ENCODE assay signal across 9 mouse cellular contexts in genomic region chr15:99421676-99422075, GRCm38 (mm10). TPM values are rescaled to one million over a fixed set of nuclear protein-coding genes. Genes with fewer than 3 reads are reported as not detected.
DNase-seq lines count a peak whose midpoint lies in the region; ATAC-seq and TF ChIP-seq lines count a peak whose summit lies in the region.
"Had no signal": no experiment of that assay in that cellular context is flagged by ENCODE, and none has a peak within 500 bp of the region (broad histone marks: within the 10 kb centered on the region; RNA-seq: fewer than 3 reads in every experiment).

No protein-coding gene starts in this region.

- peak overlapping the region; percentile 86 for H3K27ac ChIP-seq in gastrocnemius, adult 2 months
- H3K27ac ChIP-seq in lung, embryonic 14.5 days (ENCODE audit: low read depth): peak overlapping the region; percentile 97
- H3K27ac ChIP-seq in hindbrain, embryonic 11.5 days (ENCODE audit: low read depth, low read length): peak overlapping the region; percentile 81

- no peak for TF ChIP-seq CTCF in gastrocnemius, adult 2 months (IDR thresholded peaks at IDR 0.05)
- TF ChIP-seq CTCF in lung, embryonic 14.5 days (IDR thresholded peaks at IDR 0.05; ENCODE audit: low read depth): no peak
- no peak for TF ChIP-seq CTCF in lung, adult 2 months (IDR thresholded peaks at IDR 0.05; ENCODE audit: insufficient read depth, low read length)

- H3K27me3 ChIP-seq in lung, embryonic 14.5 days (ENCODE audit: insufficient read depth, low read length): no peaks in the 10 kb centered on the region
- H3K27me3 ChIP-seq in hindbrain, embryonic 11.5 days (ENCODE audit: control insufficient read depth, insufficient read depth, low read length): no peaks in the 10 kb centered on the region
- H3K27me3 ChIP-seq in myocyte (ENCODE audit: control insufficient read depth, insufficient read depth, insufficient read length): no peaks in the 10 kb centered on the region

- no peak overlapping the region for H3K4me3 ChIP-seq in gastrocnemius, adult 2 months
- no peak overlapping the region for H3K4me3 ChIP-seq in lung, embryonic 14.5 days (ENCODE audit: low read depth, low read length)
- no peak overlapping the region for H3K4me3 ChIP-seq in lung, adult 2 months (replicated peaks; ENCODE audit: extremely low read depth, low read depth, low read length)
- H3K4me3 ChIP-seq in hindbrain, embryonic 11.5 days (ENCODE audit: low read depth, low read length): no peak overlapping the region
- no peak overlapping the region for H3K4me3 ChIP-seq in myocyte

- no peak for ATAC-seq in lung, embryonic 14.5 days (ENCODE audit: insufficient read depth)
- ATAC-seq in hindbrain, embryonic 11.5 days (ENCODE audit: low FRiP score): no peak

- intact Hi-C loops in gastrocnemius, adult 2 months (cut with DNase I): no loop called here
- intact Hi-C loops in gastrocnemius, postnatal 36 days (cut with DNase I): no loop called here
- intact Hi-C loops in left cerebral cortex, postnatal 4 days (cut with DNase I): no loop called here

- no peaks in the 10 kb centered on the region for H3K79me2 ChIP-seq in myocyte (ENCODE audit: control insufficient read depth, insufficient read depth)

- no peaks in the 10 kb centered on the region; the same call in 1 of the 2 replicates for H3K4me1 ChIP-seq in lung, embryonic 14.5 days (ENCODE audit: insufficient read depth)
- H3K4me1 ChIP-seq in lung, adult 2 months (ENCODE audit: control insufficient read depth, insufficient read depth, low read length): peaks cover 10% of the 10 kb centered on the region
- H3K4me1 ChIP-seq in hindbrain, embryonic 11.5 days (replicated peaks; ENCODE audit: control insufficient read depth, insufficient read depth, low read length): no peaks in the 10 kb centered on the region

- H3K4me2 ChIP-seq in lung, embryonic 14.5 days: no peak overlapping the region
- no peak overlapping the region for H3K4me2 ChIP-seq in hindbrain, embryonic 11.5 days (replicated peaks; ENCODE audit: low read depth, low read length)
- H3K4me2 ChIP-seq in myocyte (ENCODE audit: low read depth): no peak overlapping the region

- no peak for DNase-seq in gastrocnemius, adult 2 months
- no peak for DNase-seq in gastrocnemius, postnatal 36 days
- DNase-seq in lung, embryonic 14.5 days: no peak
- DNase-seq in lung, adult 2 months: no peak
- no peak for DNase-seq in hindbrain, embryonic 11.5 days (ENCODE audit: low spot score)
- no peak for DNase-seq in left cerebral cortex, postnatal 4 days
- no peak for DNase-seq in urinary bladder, postnatal 10 days (ENCODE audit: low spot score)
- DNase-seq: cerebellum, adult 18-20 months had no signal

- no peak for TF ChIP-seq POLR2A in lung, adult 2 months (IDR thresholded peaks at IDR 0.05; ENCODE audit: borderline replicate concordance, extremely low read depth, low read depth, low read length)
- no peak for TF ChIP-seq POLR2A in myocyte (IDR thresholded peaks at IDR 0.05; ENCODE audit: insufficient read length, low read depth)

- peaks cover 44% of the 10 kb centered on the region for H3K36me3 ChIP-seq in lung, embryonic 14.5 days (ENCODE audit: insufficient read depth)
- peaks cover 5% of the 10 kb centered on the region for H3K36me3 ChIP-seq in hindbrain, embryonic 11.5 days (ENCODE audit: control insufficient read depth, insufficient read depth, low read length)
- H3K36me3 ChIP-seq in myocyte (ENCODE audit: control insufficient read depth, insufficient read depth): peaks cover 4% of the 10 kb centered on the region

- WGBS in lung, embryonic 14.5 days: 68% methylated on average over 8 of the region's 8 CpGs
- 67% methylated on average over 8 of the region's 8 CpGs for WGBS in lung, adult 2 months
- 91% methylated on average over 8 of the region's 8 CpGs for WGBS in hindbrain, embryonic 11.5 days

- no peak overlapping the region for H3ac ChIP-seq in myocyte (ENCODE audit: control insufficient read depth, insufficient read length)

- no peak overlapping the region for H3K9ac ChIP-seq in lung, embryonic 14.5 days
- no peak overlapping the region for H3K9ac ChIP-seq in hindbrain, embryonic 11.5 days (ENCODE audit: low read depth, low read length)

- no peaks in the 10 kb centered on the region for H3K9me3 ChIP-seq in lung, embryonic 14.5 days (ENCODE audit: low read depth, low read length)
- no peaks in the 10 kb centered on the region for H3K9me3 ChIP-seq in hindbrain, embryonic 11.5 days (ENCODE audit: control insufficient read depth, low read length)

TF ChIP-seq in myocyte, 11 proteins besides CTCF, POLR2A, EP300 and RAD21:
- no peak for TF ChIP-seq MYOD1 (IDR thresholded peaks at IDR 0.05; ENCODE audit: control insufficient read depth in 1 of 3, insufficient read length in 2 of 3, low read depth in 2 of 3)
- TF ChIP-seq POLR2AphosphoS2 (IDR thresholded peaks at IDR 0.05; ENCODE audit: insufficient read length, low read depth): peak; percentile 38
TF ChIP-seq in myocyte: peak in this region for 1.

RNA-seq across cellular contexts. Expression of gene Tmbim6, which starts 29.0 kb away (rescaled TPM):
- total RNA-seq in gastrocnemius, adult 2 months (2021): 100 to 1,000 TPM; 181 to 184 TPM
- 100 to 1,000 TPM; 165 to 172 TPM for total RNA-seq in gastrocnemius, postnatal 36 days (2021)
- polyA plus RNA-seq in lung, embryonic 14.5 days (2014; fragmentation: Nextera tagmentation; extraction: Ambion mirVana): 327 and 339 TPM in 2 replicates
- polyA plus RNA-seq in lung, adult 2 months (2012; rRNA removed): 1,026 and 1,059 TPM in 2 replicates
- polyA plus RNA-seq in hindbrain, embryonic 11.5 days (2014; fragmentation: Nextera tagmentation; extraction: Ambion mirVana): 212 and 224 TPM in 2 replicates
- polyA plus RNA-seq in myocyte (2012; fragmentation: generic; extraction: Trizol): 691 TPM
- 100 to 1,000 TPM; 238 to 247 TPM for total RNA-seq in left cerebral cortex, postnatal 4 days (2021)

RNA-seq across cellular contexts. Expression of gene Nckap5l, which starts 35.9 kb away (rescaled TPM):
- 1 to 10 TPM; 2.3 to 2.7 TPM for total RNA-seq in gastrocnemius, adult 2 months (2021)
- total RNA-seq in gastrocnemius, postnatal 36 days (2021): 1 to 10 TPM; 3.6 to 4.0 TPM
- 11.0 and 14.4 TPM in 2 replicates for polyA plus RNA-seq in lung, embryonic 14.5 days (2014; fragmentation: Nextera tagmentation; extraction: Ambion mirVana)
- polyA plus RNA-seq in lung, adult 2 months (2012; rRNA removed): 13.0 and 13.4 TPM in 2 replicates
- polyA plus RNA-seq in hindbrain, embryonic 11.5 days (2014; fragmentation: Nextera tagmentation; extraction: Ambion mirVana): 9.3 and 10.2 TPM in 2 replicates
- polyA plus RNA-seq in myocyte (2012; fragmentation: generic; extraction: Trizol): 40.9 TPM
- total RNA-seq in left cerebral cortex, postnatal 4 days (2021): 10 to 100 TPM; 39.0 to 39.2 TPM

RNA-seq across cellular contexts. Expression of gene Fmnl3, which starts 51.4 kb away (rescaled TPM):
- 1 to 10 TPM; 5.5 to 7.2 TPM for total RNA-seq in gastrocnemius, adult 2 months (2021)
- total RNA-seq in gastrocnemius, postnatal 36 days (2021): 1 to 10 TPM; 6.6 to 7.0 TPM
- polyA plus RNA-seq in lung, embryonic 14.5 days (2014; fragmentation: Nextera tagmentation; extraction: Ambion mirVana): 31.7 and 33.5 TPM in 2 replicates
- polyA plus RNA-seq in lung, adult 2 months (2012; rRNA removed): 53.4 and 58.9 TPM in 2 replicates
- polyA plus RNA-seq in hindbrain, embryonic 11.5 days (2014; fragmentation: Nextera tagmentation; extraction: Ambion mirVana): 10.5 and 11.4 TPM in 2 replicates
- polyA plus RNA-seq in myocyte (2012; fragmentation: generic; extraction: Trizol): 62.6 TPM
- 10 to 100 TPM; 23.2 to 24.0 TPM for total RNA-seq in left cerebral cortex, postnatal 4 days (2021)

RNA-seq across cellular contexts. Expression of gene Bcdin3d, which starts 52.9 kb away (rescaled TPM):
- 1 to 10 TPM; 4.3 to 4.5 TPM for total RNA-seq in gastrocnemius, adult 2 months (2021)
- 1 to 10 TPM; 3.0 to 3.5 TPM for total RNA-seq in gastrocnemius, postnatal 36 days (2021)
- 13.2 and 16.1 TPM in 2 replicates for polyA plus RNA-seq in lung, embryonic 14.5 days (2014; fragmentation: Nextera tagmentation; extraction: Ambion mirVana)
- polyA plus RNA-seq in lung, adult 2 months (2012; rRNA removed): 5.0 and 5.2 TPM in 2 replicates
- polyA plus RNA-seq in hindbrain, embryonic 11.5 days (2014; fragmentation: Nextera tagmentation; extraction: Ambion mirVana): 17.1 and 18.1 TPM in 2 replicates
- polyA plus RNA-seq in myocyte (2012; fragmentation: generic; extraction: Trizol): 11.8 TPM
- 1 to 10 TPM; 7.8 to 8.0 TPM for total RNA-seq in left cerebral cortex, postnatal 4 days (2021)
